Mouse (Mus musculus) ES-Bruce4 (cell line): ENCODE results near the gene Ccdc40.

Experiments
- CTCF ChIP-seq: IDR thresholded peaks from one replicate; pipeline ENCODE4 v1.8.1; 2011; ENCODE audit warnings: low read depth, low read length
- POLR2A ChIP-seq: IDR thresholded peaks from one replicate; pipeline ENCODE4 v1.8.1; 2011; ENCODE audit warnings: low read length; ENCODE audit not compliant: insufficient read depth

GRCm38 (mm10) chr11:119235596-119235995, 7.2 kb downstream of the Ccdc40 start:
- TF ChIP-seq CTCF (peak; percentile 45), POLR2A (no peak)
